Mouse (Mus musculus): ENCODE results near the gene Ccdc115. TPM values are rescaled to one million over a fixed set of nuclear protein-coding genes. Genes with fewer than 3 reads are reported as not detected.
"Not testable (repeated sequence)": the region's sequence is repeated elsewhere in the genome, so short reads cannot be mapped to it uniquely, and the experiment has no call there.

Gene Ccdc115
- polyA plus RNA-seq, 1 experiment = 50.3 TPM

GRCm38 (mm10) chr1:34468051-34468450 lies 28.6 kb upstream of the Ccdc115 start:
- no peak for TF ChIP-seq CTCF (IDR thresholded peaks at IDR 0.05; ENCODE audit: borderline replicate concordance, extremely low read depth, insufficient read depth, insufficient read length)
- TF ChIP-seq POLR2A (IDR thresholded peaks at IDR 0.05; ENCODE audit: borderline replicate concordance, extremely low read depth, insufficient read depth, insufficient read length, poor library complexity, severe bottlenecking) = no peak
- DNase-seq (ENCODE audit: low read depth) = no peak

GRCm38 (mm10) chr1:34465445-34465844 lies 26.0 kb upstream of the Ccdc115 start:
- TF ChIP-seq POLR2A (IDR thresholded peaks at IDR 0.05; ENCODE audit: borderline replicate concordance, extremely low read depth, insufficient read depth, insufficient read length, poor library complexity, severe bottlenecking) (no peak), CTCF (IDR thresholded peaks at IDR 0.05; ENCODE audit: borderline replicate concordance, extremely low read depth, insufficient read depth, insufficient read length) (no peak)
- DNase-seq (ENCODE audit: low read depth) = no peak

GRCm38 (mm10) chr1:34464310-34464817 lies 24.9 kb upstream of the Ccdc115 start:
- no peak for TF ChIP-seq CTCF (IDR thresholded peaks at IDR 0.05; ENCODE audit: borderline replicate concordance, extremely low read depth, insufficient read depth, insufficient read length)
- no peak for TF ChIP-seq POLR2A (IDR thresholded peaks at IDR 0.05; ENCODE audit: borderline replicate concordance, extremely low read depth, insufficient read depth, insufficient read length, poor library complexity, severe bottlenecking)
- DNase-seq (ENCODE audit: low read depth) = no peak

- TF ChIP-seq POLR2A (IDR thresholded peaks at IDR 0.05; ENCODE audit: borderline replicate concordance, extremely low read depth, insufficient read depth, insufficient read length, poor library complexity, severe bottlenecking) (no peak), CTCF (IDR thresholded peaks at IDR 0.05; ENCODE audit: borderline replicate concordance, extremely low read depth, insufficient read depth, insufficient read length) (peak; percentile 71)
- DNase-seq (ENCODE audit: low read depth) = peak; percentile 48
Observed at GRCm38 (mm10) chr1:34462766-34463165, 23.3 kb upstream of the Ccdc115 start.

- no peak for DNase-seq (ENCODE audit: low read depth)
- no peak for TF ChIP-seq CTCF (IDR thresholded peaks at IDR 0.05; ENCODE audit: borderline replicate concordance, extremely low read depth, insufficient read depth, insufficient read length)
- TF ChIP-seq POLR2A (IDR thresholded peaks at IDR 0.05; ENCODE audit: borderline replicate concordance, extremely low read depth, insufficient read depth, insufficient read length, poor library complexity, severe bottlenecking) = no peak
Observed at GRCm38 (mm10) chr1:34460061-34460441, 20.6 kb upstream of the Ccdc115 start.

- no peak for TF ChIP-seq POLR2A (IDR thresholded peaks at IDR 0.05; ENCODE audit: borderline replicate concordance, extremely low read depth, insufficient read depth, insufficient read length, poor library complexity, severe bottlenecking)
- TF ChIP-seq CTCF (IDR thresholded peaks at IDR 0.05; ENCODE audit: borderline replicate concordance, extremely low read depth, insufficient read depth, insufficient read length) = no peak
- peak; percentile 93 for DNase-seq (ENCODE audit: low read depth)
Observed at GRCm38 (mm10) chr1:34459284-34460060, 20.0 kb upstream of the Ccdc115 start, which contains the start of gene Ptpn18. TSS of gene Ptpn18 (plus strand) at chr1:34459762.

- peak; percentile 15 for DNase-seq (ENCODE audit: low read depth)
- TF ChIP-seq CTCF (IDR thresholded peaks at IDR 0.05; ENCODE audit: borderline replicate concordance, extremely low read depth, insufficient read depth, insufficient read length) = no peak
- no peak for TF ChIP-seq POLR2A (IDR thresholded peaks at IDR 0.05; ENCODE audit: borderline replicate concordance, extremely low read depth, insufficient read depth, insufficient read length, poor library complexity, severe bottlenecking)
Observed at GRCm38 (mm10) chr1:34458431-34458830, 19.0 kb upstream of the Ccdc115 start.

- DNase-seq (ENCODE audit: low read depth) = no peak
- TF ChIP-seq POLR2A (IDR thresholded peaks at IDR 0.05; ENCODE audit: borderline replicate concordance, extremely low read depth, insufficient read depth, insufficient read length, poor library complexity, severe bottlenecking) = no peak
- TF ChIP-seq CTCF (IDR thresholded peaks at IDR 0.05; ENCODE audit: borderline replicate concordance, extremely low read depth, insufficient read depth, insufficient read length) = no peak
Observed at GRCm38 (mm10) chr1:34443124-34443523, 3.7 kb upstream of the Ccdc115 start.

GRCm38 (mm10) chr1:34439961-34440630 lies 624 bp upstream of the Ccdc115 start:
- no peak for DNase-seq (ENCODE audit: low read depth)
- TF ChIP-seq POLR2A (IDR thresholded peaks at IDR 0.05; ENCODE audit: borderline replicate concordance, extremely low read depth, insufficient read depth, insufficient read length, poor library complexity, severe bottlenecking) = no peak
- 0 out of 2 replicates have a peak, but pooled peaks have one; percentile 7 for TF ChIP-seq CTCF (IDR thresholded peaks at IDR 0.05; ENCODE audit: borderline replicate concordance, extremely low read depth, insufficient read depth, insufficient read length)

GRCm38 (mm10) chr1:34438381-34439051 lies 956 bp downstream of the Ccdc115 start:
- TF ChIP-seq POLR2A (IDR thresholded peaks at IDR 0.05; ENCODE audit: borderline replicate concordance, extremely low read depth, insufficient read depth, insufficient read length, poor library complexity, severe bottlenecking) (no peak), CTCF (IDR thresholded peaks at IDR 0.05; ENCODE audit: borderline replicate concordance, extremely low read depth, insufficient read depth, insufficient read length) (no peak)
- DNase-seq (ENCODE audit: low read depth) = no peak

- not testable (repeated sequence) for DNase-seq (ENCODE audit: low read depth)
Observed at GRCm38 (mm10) chr1:34437366-34437765, 2.1 kb downstream of the Ccdc115 start.

Data from brain, embryonic 14.5 days (tissue).